Mouse (Mus musculus): ENCODE measurements around the gene St14.

- TF ChIP-seq POLR2A (IDR thresholded peaks at IDR 0.05; ENCODE audit: insufficient read length, low read depth) = no peak
- no peak for TF ChIP-seq REST (IDR thresholded peaks at IDR 0.05; ENCODE audit: insufficient read depth, insufficient read length)
- TF ChIP-seq MYOG (IDR thresholded peaks at IDR 0.05; ENCODE audit: control insufficient read depth in 1 of 3, insufficient read depth in 1 of 3, insufficient read length in 2 of 3, low read depth in 2 of 3) = no peak
- TF ChIP-seq TCF12 (IDR thresholded peaks at IDR 0.05; ENCODE audit: insufficient read depth, poor library complexity, severe bottlenecking) = no peak
- no peak for TF ChIP-seq CEBPB (IDR thresholded peaks at IDR 0.05; ENCODE audit: insufficient read depth, poor library complexity, severe bottlenecking)
- no peak for TF ChIP-seq MAX (IDR thresholded peaks at IDR 0.05; ENCODE audit: low read depth)
- no peak for TF ChIP-seq TCF3 (IDR thresholded peaks at IDR 0.05; ENCODE audit: insufficient read length, low read depth)
- no peak for TF ChIP-seq POLR2AphosphoS2 (IDR thresholded peaks at IDR 0.05; ENCODE audit: insufficient read length, low read depth)
- TF ChIP-seq USF1 (IDR thresholded peaks at IDR 0.05; ENCODE audit: low read depth) = no peak
- TF ChIP-seq E2F4 (IDR thresholded peaks at IDR 0.05; ENCODE audit: insufficient read depth) = no peak
- TF ChIP-seq MYOD1 (IDR thresholded peaks at IDR 0.05; ENCODE audit: control insufficient read depth in 1 of 3, insufficient read length in 2 of 3, low read depth in 2 of 3) = no peak
Observed at GRCm38 (mm10) chr9:31073797-31074196, 57.9 kb downstream of the St14 start.
